Mouse (Mus musculus) lung, postnatal 25 days (tissue): ENCODE measurements around the gene Kctd13.
A peak's percentile ranks its signal among the peaks of the same experiment; 100 is the strongest.

ENCODE experiments used
- DNase-seq: peaks from one replicate; pipeline ENCODE4 v3.0.0; 2022; ENCODE audit warnings: low spot score

The Kctd13 gene

DNA sequence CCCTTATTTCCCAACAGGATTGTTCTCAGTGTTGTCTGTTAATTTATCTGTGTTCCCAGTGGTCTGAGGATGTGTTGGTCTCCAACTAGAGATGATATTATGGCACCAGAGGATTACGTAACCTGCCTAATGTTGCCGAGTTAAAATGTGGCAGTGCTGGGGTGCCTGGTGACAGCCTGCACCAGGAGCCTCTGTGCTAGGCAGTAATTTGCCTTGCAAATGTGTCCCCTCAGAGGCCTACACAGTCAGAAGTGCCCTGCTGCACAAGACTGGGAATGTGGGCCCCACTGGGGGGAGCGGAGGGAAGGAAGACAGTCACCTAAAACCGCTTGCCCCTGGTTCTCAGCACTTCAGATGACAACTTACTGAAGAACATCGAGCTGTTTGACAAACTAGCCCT lies 13.1 kb downstream of the Kctd13 start:
- no peak for DNase-seq

DNA sequence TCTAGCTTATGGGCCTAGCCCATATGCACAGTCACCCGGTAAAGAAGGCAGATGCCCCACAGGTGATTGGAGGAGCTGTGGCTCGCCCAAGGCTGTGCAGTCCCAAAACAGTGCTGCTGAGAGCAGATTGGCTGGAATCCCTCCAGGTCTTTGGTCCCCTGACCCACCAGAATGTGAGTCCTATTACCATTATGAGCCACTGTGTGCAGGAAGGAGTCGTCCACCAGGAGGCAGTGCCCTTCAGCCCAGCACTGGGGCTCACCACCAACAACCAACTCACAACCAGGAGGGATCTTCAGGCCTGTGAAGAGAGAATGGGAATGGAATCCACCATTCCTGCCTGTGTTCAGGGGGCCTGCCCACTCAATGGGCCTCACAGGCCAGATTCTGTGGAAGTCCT lies 17.9 kb downstream of the Kctd13 start:
- DNase-seq: no peak

DNA sequence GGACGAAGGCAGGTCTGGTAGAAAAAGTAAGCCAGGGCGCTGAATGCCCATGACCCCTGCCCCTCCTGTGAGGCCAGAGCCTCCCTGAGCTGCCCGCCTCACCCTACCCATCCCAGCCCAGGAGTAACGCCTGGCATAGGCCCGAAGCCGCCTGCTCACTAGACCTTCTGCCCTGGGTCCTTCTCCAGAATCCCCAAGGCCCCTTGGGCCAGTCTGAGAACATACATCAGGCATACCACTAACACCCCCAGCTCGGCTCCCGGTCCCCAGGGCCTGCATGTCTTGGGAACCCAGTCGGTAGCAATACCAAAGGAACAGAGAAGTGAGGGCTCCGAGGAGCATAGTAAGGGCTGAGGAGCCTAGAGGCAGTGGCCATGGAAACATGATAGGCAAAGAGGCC lies 19.9 kb downstream of the Kctd13 start:
- no peak for DNase-seq

DNA sequence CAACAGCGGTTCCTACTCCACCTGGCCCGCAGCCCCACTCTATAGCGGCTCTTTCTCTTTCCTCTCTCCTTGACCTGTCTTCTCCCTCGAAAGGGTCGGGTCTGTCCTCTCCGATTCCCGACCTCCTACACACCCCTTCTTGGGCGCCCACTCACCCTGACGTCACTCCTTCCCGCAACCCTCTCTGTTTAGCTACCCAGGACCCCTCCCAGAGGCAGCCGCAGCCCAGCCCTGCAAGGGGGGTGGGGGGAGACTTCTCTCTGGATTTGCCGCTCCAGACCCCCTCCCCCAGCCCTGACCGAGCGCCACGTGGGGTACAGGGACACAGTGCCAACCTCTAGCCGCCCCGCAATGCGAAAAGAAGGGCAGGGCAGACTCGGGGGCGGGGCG lies 20.7 kb downstream of the Kctd13 start, which contains the start of gene Asphd1:
TSS of gene Asphd1 (minus strand) at position 180 of the 390 bp plus-strand sequence.
- no peak for DNase-seq

DNA sequence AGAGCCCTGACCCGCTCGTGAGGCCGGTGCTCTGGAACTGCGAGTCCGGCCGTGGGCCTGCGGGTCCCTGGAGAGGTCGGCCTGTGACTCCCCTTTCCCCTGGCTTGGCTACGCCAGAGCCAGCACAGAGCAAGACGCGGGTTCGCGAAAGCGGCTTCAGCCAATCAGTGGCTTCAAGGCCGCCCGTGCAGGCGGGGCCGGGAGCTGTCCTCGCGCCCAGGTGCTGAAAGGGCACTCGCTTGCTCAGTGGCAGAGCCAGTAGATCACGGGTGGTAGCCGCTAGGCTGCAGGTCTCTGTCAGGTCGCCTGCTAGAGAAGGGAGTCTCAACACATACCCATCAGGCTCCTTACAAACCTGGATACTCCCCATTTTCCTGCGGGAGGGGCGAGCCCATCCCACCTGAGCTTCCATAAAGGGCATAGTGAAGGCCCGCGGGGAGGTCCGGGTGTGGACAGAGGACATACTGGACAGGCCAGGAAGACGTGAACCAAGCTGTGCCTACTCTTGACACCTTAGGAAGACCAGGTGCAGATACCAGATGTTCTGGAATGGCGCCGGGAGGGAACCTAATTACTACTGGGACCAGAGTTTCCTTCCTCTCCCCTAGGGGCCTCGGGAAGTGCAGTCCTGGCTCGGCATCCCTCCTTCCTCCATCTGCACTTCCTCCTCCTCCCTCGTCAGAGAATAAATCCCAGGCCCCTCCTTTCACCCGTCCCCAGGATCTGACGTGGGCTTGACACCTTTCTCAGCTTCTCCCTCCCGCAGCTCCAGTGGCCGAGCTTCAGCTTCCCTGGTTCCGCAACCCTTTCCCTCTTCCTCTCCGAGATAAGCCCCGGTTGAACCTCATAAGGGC lies 21.3 kb downstream of the Kctd13 start, which contains the start of gene Sez6l2:
TSS of gene Sez6l2 (plus strand) at position 771 of the 854 bp plus-strand sequence.
- peak; percentile 83 for DNase-seq

DNA sequence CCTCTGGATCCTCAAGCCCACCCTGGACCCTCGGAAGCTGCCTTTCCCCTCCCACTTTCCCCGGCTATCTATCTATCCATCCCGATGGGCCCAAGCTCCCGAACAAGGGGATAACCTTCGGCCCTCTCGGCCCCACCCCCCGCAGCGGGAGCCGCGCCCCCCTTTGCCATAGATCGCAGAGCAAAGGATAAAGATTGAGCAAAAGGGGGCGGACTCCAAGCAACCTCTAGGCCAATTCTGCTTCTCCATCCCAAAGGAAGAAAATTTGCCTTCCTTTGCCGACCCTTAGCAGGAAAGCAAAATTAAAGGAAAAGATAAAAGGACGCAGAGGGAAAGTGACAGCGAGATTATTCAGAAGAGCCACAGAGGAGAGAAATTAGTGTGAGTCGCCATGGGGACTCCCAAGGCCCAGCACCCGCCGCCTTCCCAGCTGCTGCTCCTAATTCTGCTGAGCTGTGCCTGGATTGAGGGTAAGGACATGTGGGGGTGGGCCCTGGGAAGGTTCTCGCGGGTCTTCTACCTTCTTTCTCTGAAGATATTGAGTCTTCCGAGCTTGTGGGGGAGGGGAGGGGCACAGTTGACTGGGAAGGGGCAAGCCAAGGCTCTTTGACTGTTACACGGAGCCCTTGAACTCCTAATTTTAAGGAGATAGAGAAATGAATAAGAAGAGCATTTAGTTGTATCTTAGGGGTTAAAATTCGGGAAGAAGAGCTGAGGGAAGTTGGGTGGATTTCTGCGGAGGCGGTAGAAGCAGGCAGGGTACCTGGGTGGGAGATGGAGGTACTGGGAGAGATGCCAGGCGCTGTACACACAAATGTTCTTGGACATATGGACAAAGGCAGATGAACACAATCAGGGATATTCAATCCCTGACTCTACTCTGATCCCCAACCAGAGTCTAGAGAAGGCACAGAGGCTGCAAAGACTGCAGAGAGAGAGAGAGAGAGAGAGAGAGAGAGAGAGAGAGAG lies 22.3 kb downstream of the Kctd13 start:
- no peak for DNase-seq

DNA sequence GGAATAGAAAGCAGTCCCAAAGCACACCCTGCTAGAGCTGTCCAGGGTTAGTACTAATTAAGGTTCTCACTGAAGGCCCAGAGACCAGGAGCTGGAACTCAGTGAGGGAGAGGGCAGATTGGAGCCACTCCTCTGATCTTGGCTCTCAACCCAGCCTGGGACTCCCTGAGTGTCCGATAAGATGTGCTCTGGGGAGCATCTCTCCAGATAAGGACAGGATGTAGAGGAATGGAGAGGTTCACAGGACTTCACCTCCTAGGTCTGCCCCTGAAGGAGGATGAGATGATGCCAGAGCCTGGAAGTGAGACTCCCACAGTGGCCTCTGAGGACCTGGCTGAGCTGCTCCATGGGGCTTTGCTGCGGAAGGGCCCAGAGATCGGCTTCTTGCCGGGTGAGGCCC lies 23.1 kb downstream of the Kctd13 start:
- no peak for DNase-seq

DNA sequence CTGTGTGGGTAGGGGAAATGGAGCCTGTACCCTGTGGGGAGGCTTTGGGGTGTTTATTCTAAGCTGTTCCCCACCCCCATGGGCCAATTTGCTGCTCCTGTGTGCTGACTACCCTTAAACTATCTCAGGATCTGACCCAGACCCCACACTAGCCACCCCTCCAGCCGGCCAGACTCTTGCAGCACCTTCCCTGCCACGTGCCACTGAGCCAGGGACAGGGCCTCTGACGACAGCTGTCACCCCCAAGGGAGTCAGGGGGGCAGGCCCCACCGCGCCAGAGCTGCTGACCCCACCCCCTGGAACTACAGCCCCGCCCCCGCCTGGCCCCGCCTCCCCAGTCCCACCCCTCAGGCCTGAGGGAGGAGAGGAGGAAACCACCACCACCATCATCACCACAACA lies 24.0 kb downstream of the Kctd13 start:
- no peak for DNase-seq

DNA sequence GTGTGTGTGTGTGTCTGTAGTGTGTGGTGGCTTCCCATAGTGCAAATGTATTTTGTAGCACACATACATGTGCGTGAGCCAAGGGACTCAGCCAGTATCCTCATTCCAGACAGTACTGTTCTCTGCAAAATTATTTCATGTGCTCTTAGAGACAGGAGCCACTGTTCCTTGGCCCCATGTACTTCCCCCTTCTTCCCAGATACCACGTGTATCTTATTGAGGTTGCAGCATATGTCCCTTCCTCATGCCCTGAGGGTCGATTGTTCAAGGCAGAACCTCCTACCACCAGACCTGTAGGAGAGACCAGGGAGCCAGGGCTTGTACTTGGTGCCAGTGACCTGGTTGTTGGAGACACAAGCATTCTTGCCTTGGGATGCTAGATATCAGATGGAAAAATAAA lies 26.4 kb downstream of the Kctd13 start:
- no peak for DNase-seq

DNA sequence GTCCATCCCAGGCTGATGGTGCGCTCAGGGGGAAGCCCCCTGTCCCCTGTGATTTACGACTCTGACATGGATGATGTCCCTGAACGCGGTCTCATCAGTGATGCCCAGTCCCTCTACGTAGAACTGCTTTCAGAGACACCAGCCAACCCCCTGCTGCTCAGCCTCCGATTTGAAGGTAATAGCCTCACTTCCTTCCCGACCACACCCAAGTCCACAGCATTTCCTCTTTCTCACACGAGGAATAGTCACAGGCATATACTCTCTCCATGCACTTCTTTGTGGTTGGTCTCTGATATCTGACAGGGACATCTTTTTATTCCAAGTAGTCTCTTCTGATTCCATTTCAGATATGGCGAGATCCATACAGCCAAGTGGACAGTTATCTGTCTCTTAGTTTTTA lies 31.1 kb downstream of the Kctd13 start:
- DNase-seq: no peak

DNA sequence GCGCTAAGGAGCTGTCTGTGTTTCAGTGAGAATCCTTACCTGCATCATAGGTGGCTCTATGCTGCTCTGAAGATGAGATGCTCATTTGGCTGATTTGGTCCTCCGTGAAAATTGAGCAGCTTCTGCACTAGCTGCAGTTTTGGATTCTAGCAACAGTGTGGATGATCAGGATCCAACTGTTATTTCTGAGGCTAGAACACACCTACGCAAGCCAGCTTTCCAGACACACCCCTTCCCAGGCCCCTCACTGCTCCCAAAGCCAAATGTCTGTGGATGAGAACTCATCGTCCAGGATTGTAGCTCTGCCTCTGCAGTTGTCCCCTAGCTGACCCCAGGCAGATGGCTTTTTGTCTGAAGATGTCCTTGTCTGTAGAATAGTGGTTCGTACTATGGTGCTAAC lies 32.4 kb downstream of the Kctd13 start:
- DNase-seq: no peak

DNA sequence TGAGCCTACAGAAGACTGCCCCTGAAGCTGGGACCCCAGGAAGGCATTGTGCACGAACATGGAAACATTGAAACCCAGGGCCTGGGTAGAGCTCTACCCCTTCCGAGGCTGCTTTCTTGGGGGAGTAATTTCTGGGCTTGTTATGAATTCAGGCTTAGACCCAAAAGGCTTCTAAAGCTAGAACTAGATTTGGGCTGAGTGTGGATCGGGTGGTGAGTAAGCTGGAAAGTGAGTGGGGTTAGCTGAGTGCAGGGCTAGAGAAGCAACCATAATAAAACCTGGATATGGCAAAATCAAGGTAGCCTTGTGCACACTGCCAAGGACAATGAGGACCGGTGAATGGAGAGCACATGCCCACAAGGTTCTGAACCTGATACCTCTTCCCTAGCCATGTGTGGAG lies 33.3 kb downstream of the Kctd13 start:
- DNase-seq: no peak

DNA sequence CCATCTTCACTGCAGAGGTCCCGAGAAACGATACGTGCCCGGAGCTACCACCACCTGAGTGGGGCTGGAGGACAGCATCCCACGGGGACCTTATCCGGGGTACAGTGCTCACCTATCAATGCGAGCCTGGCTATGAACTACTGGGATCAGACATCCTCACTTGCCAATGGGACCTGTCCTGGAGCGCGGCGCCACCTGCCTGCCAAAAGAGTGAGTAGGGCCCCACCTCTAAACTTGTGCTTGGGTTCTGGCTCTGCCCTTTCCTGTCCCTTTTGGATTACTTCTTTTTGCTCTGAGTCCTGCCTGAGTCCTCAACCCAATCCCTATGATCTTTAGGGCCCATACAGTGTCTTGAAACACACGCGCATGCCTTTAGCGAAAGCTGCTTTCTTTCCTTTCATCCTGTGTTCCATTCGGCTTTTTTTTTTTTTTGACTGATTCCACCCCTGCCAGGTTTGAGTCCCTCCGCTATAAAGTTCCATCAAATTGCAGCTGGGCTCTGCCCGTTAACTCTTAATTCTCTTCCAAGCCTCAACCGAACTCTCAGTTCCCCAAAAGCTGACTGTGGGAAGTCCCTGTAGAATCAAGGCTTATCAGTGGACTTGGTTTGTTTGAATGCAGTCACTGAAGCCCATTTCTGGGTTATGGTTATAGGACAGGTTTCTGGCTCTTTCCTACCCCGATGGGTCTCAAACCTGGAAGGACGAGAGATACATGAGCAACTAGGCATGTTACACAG lies 35.0 kb downstream of the Kctd13 start:
- peak; percentile 43 for DNase-seq

DNA sequence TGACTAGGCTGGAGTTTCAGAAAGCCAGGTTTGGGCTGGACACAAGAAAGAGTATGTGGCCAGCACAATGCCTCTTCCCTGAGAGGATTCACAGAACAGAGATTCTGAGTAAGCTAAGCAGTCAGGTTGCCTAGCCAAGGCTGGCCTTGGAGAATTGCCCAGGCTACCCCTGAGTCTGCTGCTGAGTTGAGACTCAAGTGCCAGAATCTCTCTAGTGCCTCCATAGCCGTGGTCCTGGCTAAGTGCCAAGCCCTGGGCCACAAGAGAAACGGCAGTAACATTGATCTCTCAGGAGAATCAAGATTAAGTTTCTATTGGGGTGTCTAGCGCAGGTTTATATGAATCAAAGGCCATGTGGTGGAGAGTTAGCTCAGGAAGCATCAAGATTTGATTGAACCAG lies 36.9 kb downstream of the Kctd13 start:
- no peak for DNase-seq

DNA sequence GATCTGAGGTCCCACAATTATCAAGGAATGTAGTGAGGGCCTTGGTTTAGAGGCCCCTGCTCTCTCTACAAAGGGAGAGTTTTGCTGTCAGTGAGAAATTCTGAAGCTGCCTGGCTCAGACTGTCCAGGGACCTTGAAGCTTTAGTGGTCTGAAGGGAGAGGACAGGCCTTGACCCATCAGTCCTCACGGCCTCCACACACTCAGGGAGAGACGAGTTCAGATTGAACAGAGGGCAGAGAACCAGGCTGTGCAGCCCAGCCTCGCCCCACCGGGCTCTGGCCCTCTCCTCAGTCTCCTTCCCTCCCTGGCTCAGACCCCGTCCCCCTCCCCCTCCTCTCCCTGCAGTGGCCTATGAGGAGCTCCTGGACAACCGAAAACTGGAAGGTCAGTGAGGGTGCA lies 38.7 kb downstream of the Kctd13 start:
- DNase-seq: no peak

DNA sequence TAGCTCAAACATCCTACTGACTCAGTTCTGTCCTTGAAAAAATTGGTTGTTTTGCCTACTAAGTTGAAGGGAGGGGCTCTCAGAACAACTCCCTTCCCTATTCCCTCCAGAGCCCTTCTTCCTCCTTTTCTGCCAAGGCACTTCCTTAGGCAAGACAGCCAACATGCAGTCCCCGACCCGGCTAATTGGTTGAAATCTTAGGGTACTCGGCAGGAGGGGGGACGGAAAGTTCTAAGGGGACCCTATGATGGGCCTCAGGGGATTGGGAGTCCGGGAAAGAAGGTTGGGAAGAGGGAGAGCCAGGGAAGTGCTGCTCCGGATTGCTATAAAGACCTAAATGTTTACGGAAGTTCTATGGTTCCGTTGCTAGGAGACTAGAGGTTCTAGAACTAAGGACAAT lies 46.8 kb downstream of the Kctd13 start:
- DNase-seq: peak; percentile 23

DNA sequence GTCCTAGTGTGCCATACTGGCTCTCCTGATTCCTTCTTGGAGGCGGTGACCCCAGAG lies 47.0 kb downstream of the Kctd13 start, which contains the start of gene Cdipt:
TSS of gene Cdipt (plus strand) at position 22 of the 57 bp plus-strand sequence.
- DNase-seq: no peak

DNA sequence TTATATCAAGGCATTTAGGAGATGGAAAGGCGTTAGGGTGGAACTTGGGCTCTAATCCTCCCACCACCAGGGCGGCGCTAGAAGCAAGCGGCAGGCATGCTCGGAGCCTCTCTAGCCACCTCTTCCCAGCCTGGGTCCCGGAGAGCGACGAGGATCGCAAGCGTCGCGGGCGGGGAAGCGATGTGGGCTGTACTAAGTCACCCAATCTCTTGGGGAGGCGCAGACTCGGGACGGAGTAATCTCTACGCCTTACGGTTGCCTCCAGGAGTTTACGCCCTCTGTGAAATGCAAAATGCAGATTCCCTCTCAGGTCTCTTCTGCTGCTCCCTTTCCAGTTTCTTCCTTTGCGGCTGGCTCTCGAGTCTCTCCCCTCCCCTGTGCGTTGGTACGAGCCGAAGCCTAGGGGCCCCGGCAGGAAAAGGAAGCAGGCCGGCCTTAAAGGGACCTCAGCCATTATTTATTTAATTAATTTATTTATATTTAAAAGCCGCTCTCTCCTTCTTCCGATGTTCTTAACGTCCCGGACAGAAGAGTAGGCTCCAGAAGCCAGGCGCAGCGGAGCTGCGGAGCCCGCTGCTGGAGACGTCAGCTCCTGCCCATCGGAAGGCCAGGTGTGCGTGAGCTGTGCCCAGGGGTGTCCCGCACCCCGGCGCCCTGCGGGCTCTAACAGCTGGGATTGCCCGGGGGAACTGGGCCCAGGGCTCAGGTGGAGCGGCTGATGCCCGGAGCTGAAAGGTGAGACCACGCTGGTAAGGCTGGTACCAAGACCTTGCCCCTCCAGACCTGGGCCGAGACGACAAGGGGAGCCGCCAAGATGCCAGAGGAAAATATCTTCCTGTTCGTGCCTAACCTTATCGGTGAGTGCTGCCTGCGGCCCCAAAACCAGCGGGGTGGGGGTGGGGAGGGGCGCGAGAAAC lies 47.5 kb downstream of the Kctd13 start, which contains the start of gene Cdiptos:
TSS of gene Cdiptos (minus strand) at position 149 of the 917 bp plus-strand sequence.
- peak; percentile 96 for DNase-seq

DNA sequence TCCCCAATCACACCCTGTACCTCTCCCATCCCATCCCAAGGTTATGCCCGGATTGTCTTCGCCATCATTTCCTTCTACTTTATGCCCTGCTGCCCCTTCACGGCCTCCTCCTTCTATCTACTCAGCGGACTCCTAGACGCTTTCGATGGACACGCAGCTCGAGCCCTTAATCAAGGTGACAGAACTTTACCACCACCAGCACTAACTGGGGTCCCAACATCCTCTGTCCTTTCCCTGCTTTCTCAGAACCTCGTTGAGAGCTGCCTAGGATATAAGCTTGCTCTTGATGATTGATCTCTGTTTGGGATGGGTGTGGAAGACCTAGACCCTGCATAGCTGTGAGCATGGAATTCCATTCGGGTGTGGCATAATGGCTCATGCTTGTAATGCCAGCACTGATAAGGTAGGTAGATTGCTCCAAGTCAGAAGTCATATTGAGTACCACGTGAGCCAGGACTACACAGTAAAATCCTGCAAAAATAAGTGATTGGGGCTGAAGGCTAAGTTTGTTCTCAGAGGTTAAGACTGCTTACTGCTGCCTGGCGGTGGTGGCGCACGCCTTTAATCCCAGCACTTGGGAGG lies 48.3 kb downstream of the Kctd13 start:
- no peak for DNase-seq

DNA sequence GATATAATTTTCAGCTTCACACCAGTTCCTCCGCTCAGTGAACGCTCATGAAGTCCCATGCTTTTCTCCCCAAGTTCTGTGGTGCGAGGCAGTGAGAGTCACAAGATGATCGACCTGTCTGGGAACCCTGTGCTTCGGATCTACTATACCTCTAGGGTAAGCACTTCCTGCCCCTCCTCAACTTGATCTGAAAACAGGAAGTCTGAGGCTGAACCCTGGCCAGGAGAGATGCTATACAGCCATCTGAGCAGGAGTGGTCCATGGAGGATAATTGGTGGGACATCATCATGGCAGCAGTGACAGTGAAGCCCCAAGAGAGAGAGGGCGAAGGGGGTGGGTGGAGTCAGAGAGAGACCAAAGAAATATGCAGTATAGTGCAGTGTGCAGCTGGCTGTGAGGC lies 50.2 kb downstream of the Kctd13 start:
- no peak for DNase-seq

DNA sequence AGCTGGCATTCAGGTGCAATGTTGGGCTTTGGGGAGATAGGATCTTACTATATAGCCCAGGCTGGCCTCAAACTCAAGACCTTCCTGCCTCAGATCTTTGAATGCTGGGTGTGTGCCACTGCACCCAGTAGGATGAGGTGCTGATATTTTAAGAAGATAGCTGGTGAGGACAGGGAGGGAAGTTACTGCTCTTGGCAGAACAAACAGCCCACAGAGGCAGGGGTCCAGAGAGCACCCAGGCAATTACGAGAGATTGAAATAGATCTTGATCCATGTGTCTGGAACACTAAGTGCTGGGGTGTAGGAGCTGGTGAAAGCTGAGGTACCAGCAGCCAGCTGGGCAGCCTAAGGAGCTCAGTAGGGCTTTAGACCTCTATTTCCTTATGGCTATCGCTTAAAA lies 52.9 kb downstream of the Kctd13 start:
- DNase-seq: no peak
